Mouse (Mus musculus) 3134 (cell line): Measurements from ENCODE around the gene Rps21.
"Not testable (repeated sequence)": the region's sequence is repeated elsewhere in the genome, so short reads cannot be mapped to it uniquely, and the experiment has no call there.

Source experiments
- DNase-seq: peaks from one replicate; pipeline ENCODE4 v3.0.0-alpha.2; 2011; ENCODE audit warnings: low spot score; ENCODE audit not compliant: insufficient read length; ENCODE audit errors: extremely low read depth

Rps21 gene

DNA sequence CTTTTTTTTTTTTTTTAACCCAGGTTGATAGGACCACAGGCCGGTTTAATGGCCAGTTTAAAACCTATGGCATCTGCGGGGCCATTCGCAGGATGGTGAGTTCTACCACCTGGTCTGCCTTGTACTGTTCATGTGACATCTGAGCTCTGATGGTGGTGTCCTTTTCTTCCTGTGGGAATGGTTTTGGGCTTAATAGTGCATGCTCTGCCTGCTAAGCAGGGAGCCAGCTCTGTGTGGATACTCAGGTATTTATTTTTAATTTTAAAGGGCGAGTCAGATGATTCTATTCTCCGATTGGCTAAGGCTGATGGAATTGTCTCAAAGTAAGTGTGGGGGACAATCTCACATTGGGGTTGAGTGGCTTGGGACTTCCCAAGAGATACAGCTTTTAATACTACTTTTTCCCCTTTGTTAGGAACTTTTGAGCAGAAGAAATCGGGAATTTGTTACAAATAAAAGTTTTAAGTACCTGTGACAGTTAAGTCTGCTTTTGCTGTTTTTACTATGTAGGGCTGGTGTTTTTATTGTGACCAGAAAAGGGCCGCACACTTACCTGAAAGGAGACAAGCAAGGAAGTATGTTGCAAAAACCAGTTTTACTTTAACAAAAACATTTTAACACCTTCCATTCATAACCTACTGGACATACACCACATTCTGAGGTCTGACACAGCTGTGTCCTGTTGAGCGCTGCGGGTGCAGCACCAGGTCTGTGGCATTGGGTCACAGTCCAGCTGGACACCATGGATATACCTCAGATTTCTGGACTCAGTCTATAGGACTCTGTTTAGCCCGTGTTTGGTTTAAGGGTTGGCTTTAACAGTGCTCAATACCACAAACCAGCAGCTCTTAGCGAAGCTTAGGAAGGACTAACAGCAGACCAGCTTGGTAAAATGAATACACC is 1.0 kb downstream of the Rps21 start:
- DNase-seq = no peak

DNA sequence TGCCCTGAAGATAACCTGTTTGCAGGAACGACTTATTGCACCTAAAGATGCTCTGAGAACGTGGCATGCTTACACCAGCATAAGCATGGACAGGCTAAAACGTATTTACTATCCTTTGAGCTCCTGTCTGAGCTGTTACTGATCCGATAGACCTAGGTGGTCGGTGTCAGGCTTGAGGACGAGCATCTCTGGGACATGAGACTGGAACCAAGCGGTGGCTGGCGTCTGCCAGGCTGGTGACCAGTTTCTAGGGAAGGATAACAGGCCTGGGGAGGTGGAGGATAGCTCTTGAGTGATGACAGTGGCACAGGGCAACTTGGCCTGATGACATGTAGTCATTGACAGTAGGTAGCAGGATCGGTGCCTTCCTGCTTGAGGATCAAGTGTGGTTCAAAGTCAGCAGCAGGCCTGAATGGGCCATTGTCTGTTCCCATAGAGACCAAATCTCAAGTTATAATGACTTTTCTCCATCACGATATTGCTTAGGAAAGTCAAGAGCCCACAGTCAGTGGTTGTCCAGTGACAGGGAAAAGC is 1.8 kb downstream of the Rps21 start:
- not testable (repeated sequence) for DNase-seq

DNA sequence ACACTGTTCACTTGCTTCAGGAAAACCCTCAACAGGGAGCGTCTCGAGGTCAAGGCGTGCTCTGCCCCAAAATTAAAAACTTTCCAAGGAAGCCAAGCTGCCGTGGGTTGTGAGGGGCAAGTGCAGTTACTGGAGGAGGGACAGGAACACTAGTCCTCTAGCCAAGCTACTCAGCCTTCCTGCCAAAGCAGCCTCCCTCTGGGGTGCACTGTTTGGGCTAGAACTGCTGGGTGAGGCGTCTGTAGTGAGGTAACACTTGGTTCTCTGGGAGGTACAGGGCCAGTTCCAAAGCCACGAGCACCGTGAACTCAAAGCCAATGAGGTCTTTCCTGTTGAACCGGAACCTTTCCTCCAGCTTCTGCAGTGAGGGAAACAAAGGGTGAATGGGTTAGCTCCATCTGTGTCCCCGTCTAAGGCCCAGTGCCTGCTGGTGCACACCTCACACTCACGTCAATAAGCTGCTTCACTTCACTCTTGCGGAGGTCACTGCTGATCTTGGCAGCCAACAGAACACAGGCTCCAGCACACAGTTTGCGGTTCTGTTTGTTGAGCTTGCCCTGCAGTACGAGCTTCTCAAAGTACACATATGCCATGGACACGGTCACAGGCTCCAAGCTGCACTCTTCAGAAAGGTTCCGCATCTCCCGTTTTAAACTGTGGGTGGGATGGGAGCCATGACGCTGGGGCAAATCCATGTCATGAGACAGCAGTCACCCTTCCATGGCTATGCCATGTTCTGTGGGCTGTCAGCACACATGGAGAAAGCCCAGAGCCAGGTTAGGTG is 2.8 kb downstream of the Rps21 start:
- DNase-seq = not testable (repeated sequence)

DNA sequence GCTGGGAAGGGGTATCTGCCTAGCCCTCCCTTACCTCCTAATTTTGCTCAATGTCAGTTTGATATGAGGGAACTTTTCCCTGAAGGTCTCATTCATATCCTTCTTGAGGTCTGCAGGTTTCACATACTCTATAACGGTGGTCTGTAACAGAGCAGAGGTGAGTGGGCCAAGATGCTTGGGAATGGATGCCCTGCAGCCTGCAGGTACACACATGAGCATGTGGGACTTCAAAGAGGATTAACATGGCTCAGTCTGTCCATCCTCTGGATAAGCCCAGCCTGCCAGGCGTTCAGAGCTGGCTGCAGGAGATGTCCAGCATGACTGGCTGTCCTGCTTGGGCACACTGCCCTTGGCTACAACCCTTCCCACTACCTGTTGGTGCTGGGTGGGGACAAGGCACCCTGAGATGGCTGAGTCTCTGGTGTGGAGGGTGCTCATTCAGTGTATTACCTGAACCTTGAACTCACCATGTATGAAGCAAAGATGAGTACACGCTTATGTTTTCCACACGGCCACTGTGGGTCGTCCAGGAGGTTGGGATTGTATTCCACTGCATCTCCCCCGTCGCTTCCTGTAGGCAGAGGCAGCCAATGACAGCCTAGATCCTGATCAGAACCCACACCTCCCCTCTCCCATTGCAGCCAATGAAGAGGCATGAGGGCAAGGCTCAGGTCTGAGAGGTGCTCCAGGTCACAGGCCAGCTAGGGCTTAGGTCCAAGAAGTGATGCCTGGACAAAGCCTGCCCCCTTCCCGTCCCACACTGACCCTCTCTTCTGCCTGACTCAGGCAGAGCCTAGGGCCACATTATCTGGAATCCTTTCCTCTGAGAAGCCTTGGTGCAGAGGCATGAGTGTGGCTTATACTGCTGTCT is 3.7 kb downstream of the Rps21 start:
- no peak for DNase-seq

DNA sequence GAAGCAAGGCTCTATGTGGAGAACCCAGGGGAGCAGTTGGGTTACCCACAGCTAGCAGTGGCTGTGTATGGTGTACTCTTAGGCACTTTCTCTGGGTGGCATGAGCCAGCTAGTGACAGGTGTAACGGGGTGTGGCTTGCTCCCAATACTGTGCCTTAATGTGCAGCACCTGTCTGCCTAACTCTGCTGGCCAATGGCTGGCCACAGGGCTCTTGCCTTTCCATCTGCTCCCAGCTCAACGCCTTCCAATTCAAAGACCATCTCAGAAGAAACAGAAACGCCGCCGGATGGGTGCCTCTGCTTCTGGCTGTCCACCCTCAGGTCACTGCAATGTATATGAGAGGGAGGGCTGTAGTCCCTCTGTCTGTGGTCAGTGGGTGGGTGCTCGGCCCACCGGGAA is 4.7 kb downstream of the Rps21 start:
- DNase-seq = no peak

DNA sequence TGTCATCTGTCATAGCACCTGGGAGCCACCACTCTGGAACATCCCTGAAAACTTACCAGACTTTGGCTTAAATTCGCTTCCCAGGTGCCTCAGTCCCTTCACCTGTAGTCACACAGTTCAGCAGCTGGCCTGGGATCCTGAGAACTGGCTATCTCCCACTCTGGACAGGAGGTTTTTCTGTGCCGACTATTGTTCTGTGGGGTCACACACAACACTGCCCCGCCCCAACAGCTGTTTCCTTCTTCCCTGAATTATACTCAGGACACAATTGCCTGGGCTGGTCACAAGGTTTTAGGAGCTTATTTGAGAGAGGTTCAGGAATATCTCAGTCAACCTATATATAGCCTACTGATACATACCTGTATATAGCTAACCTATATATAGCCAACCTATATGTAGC is 5.3 kb downstream of the Rps21 start:
- no peak for DNase-seq

DNA sequence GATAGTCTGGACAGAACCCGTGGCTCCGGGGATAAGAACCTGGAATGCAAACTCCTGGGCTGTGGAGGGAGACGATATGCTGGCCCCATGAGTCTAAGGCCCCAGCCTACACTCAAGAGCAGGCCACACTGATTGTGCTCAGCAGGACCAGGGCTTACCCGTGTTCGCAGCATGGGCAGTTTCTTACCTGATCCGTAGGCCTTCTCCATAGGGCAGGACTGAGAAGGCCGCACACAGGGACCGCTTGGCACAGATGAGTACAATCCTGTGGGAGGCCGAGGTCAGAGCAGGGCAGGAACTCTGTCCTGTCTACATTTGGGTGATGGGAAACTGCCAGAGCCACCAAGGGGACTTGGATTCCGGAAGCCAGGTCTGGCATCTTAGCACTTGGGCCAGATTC is 5.7 kb downstream of the Rps21 start:
- no peak for DNase-seq

DNA sequence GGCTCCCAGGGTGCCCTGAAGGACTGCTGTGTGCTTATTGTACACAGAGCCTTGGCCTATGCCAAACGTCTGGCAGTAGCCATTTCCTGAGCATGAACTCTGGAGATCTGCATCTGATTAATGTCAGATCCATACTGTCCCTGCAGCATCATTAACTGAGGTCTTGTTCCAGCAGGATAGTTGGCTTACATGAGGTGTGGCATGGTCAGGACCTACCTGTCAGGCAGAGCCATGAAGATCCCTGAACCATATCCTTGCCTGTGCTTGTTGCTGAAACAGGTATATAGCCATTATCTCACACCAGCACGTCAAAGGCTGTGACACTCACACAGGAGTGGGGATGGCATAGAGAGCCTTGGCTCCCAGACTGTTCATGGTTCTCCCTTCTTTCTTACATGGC is 10.8 kb downstream of the Rps21 start:
- no peak for DNase-seq

DNA sequence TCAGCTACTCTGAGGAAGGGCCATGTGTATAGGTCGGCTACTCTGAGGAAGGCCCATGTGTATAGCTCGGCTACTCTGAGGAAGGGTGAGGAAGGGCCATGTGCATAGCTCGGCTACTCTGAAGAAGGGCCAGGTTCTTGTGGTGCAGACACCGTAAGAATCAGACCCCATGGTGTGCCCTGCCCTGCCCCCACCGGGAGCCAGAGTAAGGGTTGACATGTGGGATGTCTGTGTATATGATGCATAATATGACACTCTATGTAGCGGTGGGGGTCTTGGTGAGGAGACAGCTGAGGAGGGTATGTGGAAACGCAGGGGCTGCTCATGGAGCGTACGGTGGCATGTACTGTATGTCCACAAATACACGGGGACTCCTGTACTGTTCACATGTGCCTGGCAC is 12.2 kb downstream of the Rps21 start:
- DNase-seq = no peak

DNA sequence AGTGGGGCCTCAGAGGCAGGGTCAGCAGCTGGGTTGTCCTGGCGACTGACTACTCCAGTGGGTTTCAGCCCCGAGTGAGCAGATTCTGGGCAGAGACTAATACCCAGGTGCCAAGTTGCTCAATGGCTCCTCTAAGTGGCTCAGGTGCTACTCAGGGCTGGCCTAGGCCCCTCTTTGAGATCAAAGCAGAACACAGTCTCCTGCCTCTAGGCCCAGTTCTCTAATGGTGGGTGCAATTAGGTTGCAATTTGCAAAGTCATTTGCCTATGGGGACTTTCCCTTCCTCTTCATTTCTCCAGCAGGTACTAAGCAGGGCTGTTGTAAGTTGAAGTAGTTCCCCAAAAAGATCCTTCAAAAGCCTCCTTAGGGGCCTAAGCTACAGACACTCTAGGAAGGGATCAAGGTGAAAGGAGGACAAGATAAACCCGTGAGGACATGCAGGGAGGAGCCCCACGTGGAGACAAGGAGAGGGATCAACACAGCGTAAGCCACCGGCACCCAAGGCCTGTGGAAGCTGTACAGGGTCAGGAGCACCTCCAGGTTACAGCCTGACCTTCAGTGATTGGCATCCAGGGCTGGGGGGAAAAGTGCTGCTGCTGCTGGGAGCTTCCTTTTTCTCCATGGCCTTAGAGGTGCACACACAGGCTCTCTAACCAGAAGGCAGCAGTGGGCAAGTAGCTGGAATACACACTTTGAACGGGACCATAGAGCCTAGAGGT is 13.5 kb downstream of the Rps21 start:
- DNase-seq = no peak

DNA sequence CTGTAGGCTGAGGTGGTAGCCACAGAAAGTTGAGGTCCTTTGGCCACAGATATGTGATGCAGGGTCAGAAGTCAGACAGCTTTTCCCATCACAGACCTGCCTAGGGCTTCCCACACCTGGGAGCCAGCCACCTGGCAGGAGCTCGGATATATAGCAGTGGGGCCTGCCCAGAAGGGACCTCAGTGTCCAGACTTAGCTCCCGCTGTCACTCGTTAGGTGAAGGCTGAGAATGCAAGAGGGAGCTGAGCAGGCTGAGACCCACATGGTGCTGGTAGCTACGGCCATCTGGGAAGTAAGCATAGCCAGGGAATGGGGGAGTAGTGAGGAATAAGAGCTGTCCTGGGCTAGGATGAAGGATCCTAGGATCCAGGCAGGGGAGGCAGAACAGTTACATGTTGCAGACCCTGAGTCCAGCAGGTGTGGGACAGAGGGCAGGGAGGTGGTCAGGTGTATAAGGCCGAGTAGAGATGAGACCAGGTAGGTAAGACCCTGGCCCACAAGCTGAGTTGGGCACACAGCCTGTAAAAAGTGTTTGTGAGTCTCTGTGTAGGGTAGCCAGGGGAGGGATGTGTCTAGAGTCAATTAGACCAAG is 14.7 kb downstream of the Rps21 start:
- no peak for DNase-seq

DNA sequence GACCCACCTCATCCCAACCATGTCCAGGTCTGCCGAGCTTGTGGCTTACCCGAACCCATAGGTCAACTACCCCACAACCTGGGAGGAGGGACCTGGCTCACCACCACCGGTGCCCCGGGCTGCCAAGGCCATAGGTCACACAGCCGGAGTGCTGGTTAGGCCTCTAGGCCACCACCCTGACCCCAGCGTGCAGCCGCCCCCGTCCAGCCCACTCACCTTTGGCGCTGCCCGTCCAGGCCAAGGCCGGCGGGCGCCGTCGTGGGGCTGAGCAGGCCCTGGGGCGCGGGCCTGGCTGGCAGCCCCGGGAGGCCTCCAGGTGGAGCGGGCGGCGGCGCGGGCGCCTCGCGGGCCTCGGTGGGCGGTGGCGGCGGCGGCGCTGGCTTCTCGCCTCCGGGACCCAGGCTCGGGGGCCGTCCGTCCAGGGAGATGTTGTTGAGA is 15.7 kb downstream of the Rps21 start:
- peak; percentile 52 for DNase-seq

DNA sequence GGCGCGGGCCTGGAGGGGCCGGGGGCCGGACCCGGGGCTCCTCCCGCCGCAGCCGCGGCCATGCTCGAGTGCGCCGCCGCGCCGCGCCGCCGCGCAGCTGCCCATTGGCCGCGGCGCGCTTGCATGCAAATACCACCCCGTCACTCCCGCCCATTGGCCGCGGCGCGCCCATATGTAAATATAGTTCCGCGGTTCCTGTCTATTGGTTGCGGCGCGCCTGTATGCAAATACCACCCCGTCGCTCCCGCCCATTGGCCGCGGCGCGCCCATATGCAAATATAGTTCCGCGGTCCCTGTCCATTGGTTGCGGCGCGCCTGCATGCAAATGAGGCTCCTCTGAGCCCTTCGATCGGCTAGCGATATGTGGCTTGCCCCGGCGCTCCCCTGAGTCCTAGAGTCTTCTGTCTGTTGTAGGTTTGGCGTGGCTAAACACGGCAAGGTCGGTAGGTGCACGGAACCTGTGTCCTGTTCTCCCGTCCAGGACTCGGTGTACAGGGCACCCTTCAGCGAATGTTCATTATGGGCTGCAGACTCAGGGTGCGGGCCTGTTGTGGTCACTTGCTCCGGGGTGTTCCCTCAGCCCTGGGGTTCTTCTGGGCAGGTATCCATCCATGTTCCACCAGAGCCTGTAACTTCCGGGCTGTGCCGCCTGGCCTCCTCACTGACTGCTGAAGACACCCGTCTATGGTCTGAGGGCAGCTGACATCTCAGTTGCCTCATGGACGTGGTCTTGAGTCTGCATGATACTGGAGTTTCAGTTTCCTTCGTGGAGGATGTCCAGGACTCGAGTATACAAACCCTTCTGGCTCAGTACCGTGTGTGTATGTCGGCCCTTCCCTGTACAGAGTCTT is 16.4 kb downstream of the Rps21 start, which contains the start of gene Cables2:
TSS of gene Cables2 (minus strand) at position 103 of the 851 bp plus-strand sequence.
- peak; percentile 98 for DNase-seq

DNA sequence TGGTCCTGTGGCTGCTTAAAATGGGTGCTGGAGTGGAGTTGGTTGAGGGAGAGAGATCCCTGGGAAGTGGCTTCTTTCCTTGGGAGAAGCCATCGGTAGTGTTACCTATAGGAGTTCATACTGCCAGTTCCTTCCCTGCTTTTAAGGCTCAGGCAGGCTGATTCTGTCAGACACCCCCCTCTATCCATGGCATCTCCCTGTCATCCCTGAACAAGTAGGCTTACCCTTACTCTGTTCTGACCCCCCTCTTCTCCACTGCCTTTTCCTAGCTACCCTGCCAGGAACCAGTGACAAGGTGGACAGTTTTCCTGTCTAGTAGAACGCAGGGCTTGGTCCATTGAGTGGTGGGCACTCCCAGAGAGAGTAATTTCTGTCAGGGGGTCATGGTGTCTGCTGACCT is 17.3 kb downstream of the Rps21 start:
- DNase-seq = no peak

DNA sequence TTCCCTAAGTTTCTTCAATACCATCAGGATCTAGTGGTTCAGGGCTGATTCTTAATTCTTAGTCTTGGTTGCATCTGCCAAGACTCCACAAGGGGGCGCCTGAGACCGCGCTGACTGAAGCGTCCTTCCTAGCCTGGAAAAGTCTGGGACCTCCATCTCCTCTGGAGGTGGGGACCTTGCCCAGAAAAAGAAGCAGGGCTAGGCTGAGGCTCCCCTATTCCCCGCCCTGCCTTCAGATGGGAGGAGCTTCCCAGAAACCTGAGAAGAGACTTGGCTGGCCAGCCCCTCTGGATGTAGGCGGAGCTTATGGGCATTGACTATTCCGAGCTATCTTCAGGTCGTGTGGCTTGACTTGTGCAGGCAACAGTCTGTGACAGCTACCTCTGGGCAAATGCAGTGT is 18.7 kb downstream of the Rps21 start:
- DNase-seq = peak; percentile 60

DNA sequence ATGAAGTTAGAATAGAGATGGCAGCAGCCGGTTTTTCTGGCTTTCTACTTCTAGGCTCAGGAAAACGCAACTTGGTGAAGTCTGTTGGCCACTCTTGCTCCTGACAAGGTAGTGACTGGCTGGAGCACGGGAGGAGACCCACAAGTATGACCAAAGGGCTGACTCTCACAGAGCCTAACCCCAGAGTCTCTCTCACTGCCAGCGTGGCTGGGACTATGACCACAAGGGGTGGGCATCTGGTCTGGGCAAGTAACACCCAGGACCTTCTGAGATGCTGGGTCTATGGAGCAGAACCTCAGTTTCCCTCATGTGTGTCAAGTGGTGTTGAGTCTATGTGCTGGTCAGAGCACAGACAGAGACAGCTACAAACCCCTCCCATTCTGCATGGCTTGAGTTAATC is 19.2 kb downstream of the Rps21 start:
- no peak for DNase-seq

DNA sequence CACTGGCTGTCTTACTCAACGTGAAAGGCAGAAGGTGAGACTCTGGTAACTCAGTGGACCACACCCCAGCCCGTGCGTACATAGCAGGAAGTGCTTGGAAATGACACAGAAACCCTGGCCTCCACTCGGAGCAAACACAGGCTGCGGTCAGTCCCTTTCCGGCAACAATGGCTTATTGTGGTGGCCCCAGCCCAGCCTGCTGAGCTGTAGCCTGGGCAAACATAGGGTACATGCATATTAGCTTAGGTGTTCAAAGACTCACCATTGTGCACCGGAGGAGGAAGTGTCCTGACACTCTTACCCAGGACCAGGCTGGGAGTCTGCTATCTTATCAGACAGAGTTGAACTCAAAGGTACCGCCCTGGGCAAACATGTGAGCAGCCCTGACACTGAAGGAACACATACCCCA is 19.7 kb downstream of the Rps21 start:
- DNase-seq = no peak

DNA sequence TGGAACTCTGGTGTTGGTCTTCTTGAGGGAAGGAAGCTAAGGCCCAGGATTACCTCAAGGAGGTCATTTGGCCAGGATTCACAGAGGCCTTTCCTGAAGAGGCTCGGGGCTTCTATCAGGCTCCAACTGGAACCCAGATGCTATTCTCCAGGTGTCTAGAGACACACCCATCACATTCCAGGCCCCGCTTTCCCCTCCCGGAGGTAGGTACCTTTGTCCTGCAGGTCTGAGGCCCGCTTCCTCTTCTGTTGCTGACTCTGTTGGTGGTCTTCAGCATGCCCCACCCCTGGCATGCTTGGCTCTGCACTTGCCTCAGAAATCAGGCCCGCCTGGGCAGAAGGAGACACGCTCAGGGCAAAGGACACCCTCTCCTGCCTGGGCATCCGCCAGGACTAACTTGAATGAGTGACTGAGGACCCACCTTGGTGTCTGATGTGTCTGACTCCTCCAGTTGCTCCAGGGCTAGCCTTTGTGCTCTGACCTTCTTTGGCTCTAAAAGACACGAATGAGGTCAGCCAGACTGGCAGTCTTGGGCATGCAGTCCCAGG is 20.7 kb downstream of the Rps21 start:
- no peak for DNase-seq
